Mouse (Mus musculus) kidney, postnatal 0 days (tissue): ENCODE measurements around the gene Larp4b. TPM values are rescaled to one million over a fixed set of nuclear protein-coding genes. Genes with fewer than 3 reads are reported as not detected.

Source experiments
- ATAC-seq: fragments of 200-750 bp; cut with Nextera tagmentation; replicated peaks from 2 replicates; pipeline ENCODE4 v1.8.0; 2017; ENCODE audit warnings: low read depth, moderate number of reproducible peaks, moderate TSS enrichment, moderate library complexity; ENCODE audit not compliant: low FRiP score
- DNase-seq: peaks from one replicate; pipeline ENCODE4 v3.0.0-alpha.2; 2016; ENCODE audit warnings: low spot score
- H3K27ac ChIP-seq: fragments of 300-500 bp; sonication (generic); 2 replicates; pipeline ENCODE4 v1.5.1; 2014; ENCODE audit warnings: mild to moderate bottlenecking
- H3K27me3 ChIP-seq: fragments of 300-500 bp; sonication (generic); 2 replicates; pipeline ENCODE4 v1.6.1; 2014; ENCODE audit warnings: low read length, mixed read lengths; ENCODE audit not compliant: insufficient read depth
- H3K36me3 ChIP-seq: fragments of 300-500 bp; sonication (generic); 2 replicates; pipeline ENCODE4 v1.6.1; 2014; ENCODE audit warnings: low read length, mixed read lengths; ENCODE audit not compliant: insufficient read depth
- H3K4me1 ChIP-seq: fragments of 300-500 bp; sonication (generic); replicated peaks from 2 replicates; pipeline ENCODE4 v1.6.1; 2014; ENCODE audit warnings: antibody characterized with exemption, low read length, mixed read lengths; ENCODE audit not compliant: insufficient read depth
- H3K4me2 ChIP-seq: fragments of 300-500 bp; sonication (generic); 2 replicates; pipeline ENCODE4 v1.6.1; 2014; ENCODE audit warnings: mild to moderate bottlenecking, low read length, moderate library complexity, mixed read lengths
- H3K4me3 ChIP-seq: fragments of 300-500 bp; sonication (generic); replicated peaks from 2 replicates; pipeline ENCODE4 v1.5.1; 2014; ENCODE audit warnings: low read depth, low read length
- H3K9ac ChIP-seq: fragments of 300-500 bp; sonication (generic); 2 replicates; pipeline ENCODE4 v1.6.1; 2014; ENCODE audit warnings: low read depth, low read length
- H3K9me3 ChIP-seq: fragments of 300-500 bp; sonication (generic); replicated peaks from 2 replicates; pipeline ENCODE4 v1.6.1; 2016; ENCODE audit warnings: low read length, inconsistent platforms, mixed read lengths
- CTCF ChIP-seq: IDR thresholded peaks from 2 replicates; pipeline ENCODE4 v1.5.1; 2016; ENCODE audit warnings: antibody characterized with exemption, low read depth, mild to moderate bottlenecking, moderate library complexity
- WGBS: fragments of 180-500 bp; shearing (Covaris S2); extraction: QIAGEN DNeasy Blood & Tissue Kit; methylation state at CpG from one replicate; pipeline ENCODE4 v1.1.7; 2014; 5-methylcytosine and 5-hydroxymethylcytosine counted together
- polyA plus RNA-seq: library from polyadenylated mRNA; unstranded; fragments of >200 nt; fragmentation: Nextera tagmentation; extraction: Ambion mirVana; gene quantifications from 2 replicates; pipeline ENCODE4 v1.2.1, GENCODE M21; 2015

Gene Larp4b
- polyA plus RNA-seq, 1 experiment from 2014 or later = 27.9 TPM

DNA sequence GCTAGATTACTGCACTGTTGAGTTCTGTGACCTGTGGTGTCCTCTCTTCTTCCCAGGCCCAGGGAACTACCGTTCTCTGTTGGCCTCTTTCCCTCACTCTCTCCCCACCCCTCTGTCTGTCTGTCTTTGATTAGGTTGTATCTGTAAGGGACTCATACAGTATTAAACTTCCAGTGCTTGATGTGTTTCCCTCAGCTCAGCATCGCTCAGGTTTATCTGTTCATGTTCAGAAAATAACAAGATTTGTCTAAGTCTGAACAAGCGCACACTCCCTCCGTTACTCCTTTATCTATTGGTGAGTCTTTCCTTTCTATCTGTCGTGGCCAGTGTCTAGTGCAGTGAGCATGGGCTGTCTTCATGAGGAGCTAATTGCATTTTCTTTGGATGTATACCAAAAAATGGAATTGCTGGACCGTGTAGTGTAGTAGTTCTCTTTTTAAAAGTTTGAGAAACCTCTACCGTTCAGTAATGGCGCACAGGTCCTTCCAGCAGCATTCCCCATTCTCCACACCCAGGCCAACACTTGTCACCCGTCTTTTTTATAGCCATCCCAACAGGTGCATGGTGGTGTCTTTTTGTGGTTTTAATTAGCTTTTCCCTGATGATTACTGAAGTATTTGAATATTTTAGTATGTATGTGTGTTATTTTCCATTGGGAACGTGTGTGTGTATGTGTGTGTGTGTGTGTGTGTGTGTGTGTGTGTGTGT, 27.3 kb downstream of the Larp4b start:
- Histone ChIP-seq H3K4me1 (no peaks in the 10 kb centered on the region), H3K4me2 (no peak overlapping the region), H3K27ac (no peak overlapping the region), H3K9me3 (no peaks in the 10 kb centered on the region), H3K4me3 (no peak overlapping the region), H3K27me3 (no peaks in the 10 kb centered on the region), H3K9ac (no peak overlapping the region), H3K36me3 (peaks cover 13% of the 10 kb centered on the region)
- TF ChIP-seq CTCF = no peak
- DNase-seq = no peak
- no peak for ATAC-seq
- WGBS = 80% methylated on average over 10 of the region's 10 CpGs

- Histone ChIP-seq H3K36me3 (peaks cover 18% of the 10 kb centered on the region), H3K9me3 (no peaks in the 10 kb centered on the region), H3K27ac (no peak overlapping the region), H3K4me2 (no peak overlapping the region), H3K27me3 (no peaks in the 10 kb centered on the region), H3K4me3 (no peak overlapping the region), H3K4me1 (no peaks in the 10 kb centered on the region), H3K9ac (no peak overlapping the region)
- no peak for DNase-seq
- WGBS = 94% methylated on average over 4 of the region's 4 CpGs
- no peak for TF ChIP-seq CTCF
- no peak for ATAC-seq
Observed at GRCm38 (mm10) chr13:9122045-9122444, 28.4 kb downstream of the Larp4b start.

GRCm38 (mm10) chr13:9125193-9125592, 31.5 kb downstream of the Larp4b start:
- TF ChIP-seq CTCF = no peak
- H3K27me3 ChIP-seq = no peaks in the 10 kb centered on the region
- H3K9ac ChIP-seq = no peak overlapping the region
- no peak overlapping the region for H3K4me3 ChIP-seq
- H3K9me3 ChIP-seq = no peaks in the 10 kb centered on the region
- peaks cover 18% of the 10 kb centered on the region for H3K36me3 ChIP-seq
- 89% methylated on average over 7 of the region's 7 CpGs for WGBS
- ATAC-seq = no peak
- H3K4me2 ChIP-seq = no peak overlapping the region
- H3K27ac ChIP-seq = no peak overlapping the region
- DNase-seq = no peak
- H3K4me1 ChIP-seq = no peaks in the 10 kb centered on the region

DNA sequence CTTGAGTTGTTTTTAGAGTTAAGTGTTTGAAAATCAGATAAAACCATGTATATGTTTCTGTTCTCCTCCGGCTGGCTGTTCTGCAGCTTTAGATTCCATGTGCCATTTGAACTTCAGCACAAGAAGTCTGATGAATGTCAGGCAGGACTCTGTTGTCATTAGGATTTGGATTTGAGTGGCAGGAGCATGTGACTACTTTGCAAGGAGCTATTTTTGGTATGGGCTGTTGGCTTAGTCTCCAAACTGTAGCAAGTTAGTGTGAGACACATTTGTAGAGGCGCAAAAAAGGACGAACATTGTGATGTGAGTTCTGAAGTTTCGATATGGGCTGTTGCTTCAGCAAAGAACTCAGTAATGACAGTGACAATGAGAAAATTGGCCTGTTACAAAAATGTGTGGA, 34.0 kb downstream of the Larp4b start:
- Histone ChIP-seq H3K27ac (no peak overlapping the region), H3K27me3 (no peaks in the 10 kb centered on the region), H3K9me3 (no peaks in the 10 kb centered on the region), H3K9ac (no peak overlapping the region), H3K4me2 (no peak overlapping the region), H3K4me1 (no peaks in the 10 kb centered on the region), H3K36me3 (peaks cover 22% of the 10 kb centered on the region), H3K4me3 (no peak overlapping the region)
- DNase-seq = no peak
- no peak for ATAC-seq
- no peak for TF ChIP-seq CTCF
- 87% methylated on average over 4 of the region's 4 CpGs for WGBS

DNA sequence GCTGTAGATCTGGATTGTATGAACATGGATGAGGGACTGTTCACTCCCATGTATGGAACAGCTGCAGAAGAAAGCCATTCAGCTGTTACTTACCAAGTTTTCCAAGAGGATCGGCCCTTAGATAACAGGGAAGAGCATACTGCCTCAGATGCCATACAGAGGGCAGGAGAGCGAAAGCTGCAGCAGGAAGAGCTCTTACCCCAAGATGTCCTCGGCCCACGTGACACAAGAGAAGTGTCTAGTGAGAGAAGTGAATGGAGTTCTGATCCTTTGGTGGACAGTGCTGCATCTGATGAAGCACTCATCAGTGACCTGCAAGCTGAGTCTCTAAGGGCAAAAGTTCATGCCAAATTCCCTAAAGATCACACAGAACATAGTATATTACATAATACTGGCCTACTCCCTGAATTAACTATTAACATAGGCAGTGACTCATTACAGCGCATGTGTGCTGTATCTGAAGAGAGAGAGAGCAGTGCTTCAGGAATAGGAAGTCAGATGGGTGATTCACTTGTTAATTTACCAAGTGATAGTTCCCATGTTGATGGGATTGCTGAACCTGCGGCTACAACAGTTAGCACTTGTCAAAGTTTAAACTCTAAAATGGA, 35.1 kb downstream of the Larp4b start:
- no peak overlapping the region for H3K4me3 ChIP-seq
- ATAC-seq (peak; percentile 66), DNase-seq (peak; percentile 9)
- no peak overlapping the region for H3K27ac ChIP-seq
- no peak for TF ChIP-seq CTCF
- WGBS = 84% methylated on average over 6 of the region's 6 CpGs
- no peaks in the 10 kb centered on the region for H3K27me3 ChIP-seq
- H3K36me3 ChIP-seq = peaks cover 20% of the 10 kb centered on the region
- no peak overlapping the region for H3K4me2 ChIP-seq
- H3K4me1 ChIP-seq = no peaks in the 10 kb centered on the region
- no peak overlapping the region for H3K9ac ChIP-seq
- H3K9me3 ChIP-seq = no peaks in the 10 kb centered on the region

DNA sequence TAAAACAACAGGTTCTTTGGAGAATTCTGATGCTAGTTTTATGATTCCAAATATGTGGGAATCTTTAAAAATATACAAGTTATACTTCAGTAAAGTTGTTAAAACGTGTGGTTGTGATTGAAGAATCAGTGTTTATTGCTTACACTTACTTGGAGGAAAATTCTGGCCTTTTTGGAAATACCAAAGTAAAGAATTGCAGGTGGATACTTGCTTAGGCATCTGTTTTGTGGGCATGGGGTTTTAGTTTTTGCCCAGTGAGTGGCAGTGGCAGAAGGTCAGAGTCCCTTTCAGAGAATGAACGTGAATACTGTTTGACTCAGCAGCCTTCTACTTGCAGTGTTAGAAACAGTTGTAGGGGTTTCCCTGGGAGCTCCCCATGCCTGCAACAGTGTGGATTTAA, 40.7 kb downstream of the Larp4b start:
- WGBS = 82% methylated on average over 2 of the region's 2 CpGs
- Histone ChIP-seq H3K27ac (no peak overlapping the region), H3K36me3 (peaks cover 9% of the 10 kb centered on the region; the same call in 1 of the 2 replicates), H3K9me3 (no peaks in the 10 kb centered on the region), H3K4me1 (no peaks in the 10 kb centered on the region), H3K27me3 (no peaks in the 10 kb centered on the region), H3K4me2 (no peak overlapping the region), H3K4me3 (no peak overlapping the region), H3K9ac (no peak overlapping the region)
- no peak for TF ChIP-seq CTCF
- ATAC-seq = no peak
- DNase-seq = no peak
